Mouse (Mus musculus): Measurements from ENCODE around the gene Secisbp2l.

GRCm38 (mm10) chr2:125694798-125695197 is 87.9 kb downstream of the Secisbp2l start:
- TF ChIP-seq CTCF (IDR thresholded peaks at IDR 0.05) (no peak), EP300 (IDR thresholded peaks at IDR 0.05) (no peak)

Data from lung, postnatal 0 days (tissue).